Mouse (Mus musculus) intestine, postnatal 0 days (tissue): ENCODE data around the gene Cyb561d2. TPM values are rescaled to one million over a fixed set of nuclear protein-coding genes. Genes with fewer than 3 reads are reported as not detected.

Source experiments
- ATAC-seq: fragments of 200-750 bp; cut with Nextera tagmentation; 2 replicates; pipeline ENCODE4 v1.8.0; 2017; ENCODE audit warnings: mild to moderate bottlenecking, moderate TSS enrichment, moderate library complexity
- H3K27ac ChIP-seq: fragments of 300-500 bp; sonication (generic); 2 replicates; pipeline ENCODE4 v1.5.1; 2014; ENCODE audit warnings: mild to moderate bottlenecking, low read depth, low read length, moderate library complexity
- H3K27me3 ChIP-seq: fragments of 300-500 bp; sonication (generic); replicated peaks from 2 replicates; pipeline ENCODE4 v1.6.1; 2014; ENCODE audit warnings: low read length, mixed read lengths; ENCODE audit not compliant: control insufficient read depth, insufficient read depth
- H3K36me3 ChIP-seq: fragments of 300-500 bp; sonication (generic); 2 replicates; pipeline ENCODE4 v1.6.1; 2014; ENCODE audit warnings: mild to moderate bottlenecking, moderate library complexity; ENCODE audit not compliant: control insufficient read depth, insufficient read depth
- H3K4me1 ChIP-seq: fragments of 300-500 bp; sonication (generic); replicated peaks from 2 replicates; pipeline ENCODE4 v1.6.1; 2014; ENCODE audit warnings: antibody characterized with exemption, low read length, mixed read lengths; ENCODE audit not compliant: control insufficient read depth, insufficient read depth
- H3K4me2 ChIP-seq: fragments of 300-500 bp; sonication (generic); replicated peaks from 2 replicates; pipeline ENCODE4 v1.6.1; 2014; ENCODE audit warnings: low read depth, mild to moderate bottlenecking, moderate library complexity
- H3K4me3 ChIP-seq: fragments of 300-500 bp; sonication (generic); 2 replicates; pipeline ENCODE4 v1.5.1; 2014; ENCODE audit warnings: low read depth, low read length
- H3K9ac ChIP-seq: fragments of 300-500 bp; sonication (generic); 2 replicates; pipeline ENCODE4 v1.6.1; 2014; ENCODE audit warnings: mild to moderate bottlenecking, low read depth, low read length
- H3K9me3 ChIP-seq: fragments of 300-500 bp; sonication (generic); 2 replicates; pipeline ENCODE4 v1.6.1; 2016; ENCODE audit warnings: mixed run types; ENCODE audit not compliant: control insufficient read depth
- CTCF ChIP-seq: sonication (generic); IDR thresholded peaks from 2 replicates; pipeline ENCODE4 v1.5.1; 2016; ENCODE audit warnings: low read depth, mild to moderate bottlenecking, control low read depth, antibody characterized with exemption, moderate library complexity
- WGBS: fragments of 180-500 bp; shearing (Covaris S2); extraction: QIAGEN DNeasy Blood & Tissue Kit; methylation state at CpG from one replicate; pipeline ENCODE4 v1.1.7; 2014; 5-methylcytosine and 5-hydroxymethylcytosine counted together
- polyA plus RNA-seq: library from polyadenylated mRNA; unstranded; fragments of >200 nt; fragmentation: Nextera tagmentation; extraction: Ambion mirVana; gene quantifications from 2 replicates; pipeline ENCODE4 v1.2.1, GENCODE M21; 2015

Cyb561d2 gene
- polyA plus RNA-seq, 1 experiment from 2014 or later: 36.3 TPM

GRCm38 (mm10) chr9:107510384-107511100 lies 31.5 kb downstream of the Cyb561d2 start:
- Histone ChIP-seq H3K9ac (no peak overlapping the region), H3K9me3 (no peaks in the 10 kb centered on the region), H3K4me2 (no peak overlapping the region), H3K4me1 (no peaks in the 10 kb centered on the region), H3K27ac (no peak overlapping the region), H3K27me3 (no peaks in the 10 kb centered on the region), H3K4me3 (no peak overlapping the region), H3K36me3 (no peaks in the 10 kb centered on the region)
- no peak for ATAC-seq
- 79% methylated on average over 14 of the region's 14 CpGs for WGBS
- TF ChIP-seq CTCF: 0 out of 2 replicates have a peak, but pooled peaks have one; percentile 17

- Histone ChIP-seq H3K9ac (no peak overlapping the region), H3K4me2 (no peak overlapping the region), H3K9me3 (no peaks in the 10 kb centered on the region), H3K27me3 (no peaks in the 10 kb centered on the region), H3K4me3 (no peak overlapping the region), H3K4me1 (no peaks in the 10 kb centered on the region), H3K27ac (no peak overlapping the region), H3K36me3 (no peaks in the 10 kb centered on the region)
- ATAC-seq: no peak
- no peak for TF ChIP-seq CTCF
- WGBS: 55% methylated on average over 9 of the region's 10 CpGs
Measured at GRCm38 (mm10) chr9:107508266-107508665, 33.7 kb downstream of the Cyb561d2 start.

GRCm38 (mm10) chr9:107504662-107505537 lies 37.1 kb downstream of the Cyb561d2 start:
- Histone ChIP-seq H3K27ac (no peak overlapping the region), H3K4me1 (no peaks in the 10 kb centered on the region), H3K9me3 (no peaks in the 10 kb centered on the region), H3K9ac (no peak overlapping the region), H3K36me3 (no peaks in the 10 kb centered on the region), H3K27me3 (no peaks in the 10 kb centered on the region), H3K4me3 (no peak overlapping the region), H3K4me2 (no peak overlapping the region)
- ATAC-seq: no peak
- 79% methylated on average over 19 of the region's 19 CpGs for WGBS
- TF ChIP-seq CTCF: no peak

- no peak overlapping the region for H3K27ac ChIP-seq
- H3K9ac ChIP-seq: no peak overlapping the region
- H3K4me3 ChIP-seq: no peak overlapping the region
- H3K4me2 ChIP-seq: no peak overlapping the region
- no peaks in the 10 kb centered on the region for H3K27me3 ChIP-seq
- no peak for TF ChIP-seq CTCF
- H3K4me1 ChIP-seq: no peaks in the 10 kb centered on the region
- H3K36me3 ChIP-seq: no peaks in the 10 kb centered on the region
- no peak for ATAC-seq
- 90% methylated on average over 12 of the region's 12 CpGs for WGBS
- no peaks in the 10 kb centered on the region for H3K9me3 ChIP-seq
Measured at GRCm38 (mm10) chr9:107502131-107502846, 39.7 kb downstream of the Cyb561d2 start.

- no peak for ATAC-seq
Measured at GRCm38 (mm10) chr9:107500708-107501286, 41.2 kb downstream of the Cyb561d2 start.

GRCm38 (mm10) chr9:107496359-107496758 lies 45.6 kb downstream of the Cyb561d2 start:
- Histone ChIP-seq H3K4me3 (no peak overlapping the region), H3K27ac (no peak overlapping the region), H3K4me2 (no peak overlapping the region), H3K27me3 (no peaks in the 10 kb centered on the region), H3K4me1 (no peaks in the 10 kb centered on the region), H3K9ac (no peak overlapping the region), H3K36me3 (no peaks in the 10 kb centered on the region), H3K9me3 (no peaks in the 10 kb centered on the region)
- no peak for TF ChIP-seq CTCF
- WGBS: 57% methylated on average over 3 of the region's 3 CpGs
- no peak for ATAC-seq

More at GRCm38 (mm10) chr9:107500708-107501286, 41.2 kb downstream of the Cyb561d2 start:
- no peaks in the 10 kb centered on the region for H3K9me3 ChIP-seq
- H3K27ac ChIP-seq: no peak overlapping the region
- H3K4me3 ChIP-seq: no peak overlapping the region
- no peaks in the 10 kb centered on the region for H3K36me3 ChIP-seq
- H3K9ac ChIP-seq: no peak overlapping the region
- H3K4me2 ChIP-seq: no peak overlapping the region
- H3K4me1 ChIP-seq: no peaks in the 10 kb centered on the region
- WGBS: 80% methylated on average over 3 of the region's 3 CpGs
- TF ChIP-seq CTCF: no peak
- H3K27me3 ChIP-seq: no peaks in the 10 kb centered on the region
